Mouse (Mus musculus): ENCODE results near the gene Ruvbl2.
"Not testable (repeated sequence)": the region's sequence is repeated elsewhere in the genome, so short reads cannot be mapped to it uniquely, and the experiment has no call there.

The Ruvbl2 gene

GRCm38 (mm10) chr7:45396337-45396775, 41.5 kb downstream of the Ruvbl2 start:
- DNase-seq (ENCODE audit: low read depth) = not testable (repeated sequence)

GRCm38 (mm10) chr7:45395578-45396336, 42.1 kb downstream of the Ruvbl2 start, which contains the start of gene Snrnp70:
Gene Snrnp70 (minus strand): TSS chr7:45395742.
- peak; percentile 100 for DNase-seq (ENCODE audit: low read depth)

- no peak for DNase-seq (ENCODE audit: low read depth)
These were observed 42.8 kb downstream of the Ruvbl2 start for GRCm38 (mm10) chr7:45395129-45395541.

GRCm38 (mm10) chr7:45386077-45386476, 51.8 kb downstream of the Ruvbl2 start:
- no peak for DNase-seq (ENCODE audit: low read depth)

- no peak for DNase-seq (ENCODE audit: low read depth)
These were observed 61.8 kb downstream of the Ruvbl2 start for GRCm38 (mm10) chr7:45376057-45376456.

- DNase-seq (ENCODE audit: low read depth) = no peak
These were observed 63.3 kb downstream of the Ruvbl2 start for GRCm38 (mm10) chr7:45374620-45375019.

GRCm38 (mm10) chr7:45372371-45372770, 65.5 kb downstream of the Ruvbl2 start:
- no peak for DNase-seq (ENCODE audit: low read depth)
